Mouse (Mus musculus): ENCODE results near the gene Zfp174. TPM values are rescaled to one million over a fixed set of nuclear protein-coding genes. Genes with fewer than 3 reads are reported as not detected.
"Not testable (repeated sequence)": the region's sequence is repeated elsewhere in the genome, so short reads cannot be mapped to it uniquely, and the experiment has no call there.

The Zfp174 gene
- 1 to 10 TPM; 4.2 to 5.3 (median 4.7) TPM for total RNA-seq (2022)

DNA sequence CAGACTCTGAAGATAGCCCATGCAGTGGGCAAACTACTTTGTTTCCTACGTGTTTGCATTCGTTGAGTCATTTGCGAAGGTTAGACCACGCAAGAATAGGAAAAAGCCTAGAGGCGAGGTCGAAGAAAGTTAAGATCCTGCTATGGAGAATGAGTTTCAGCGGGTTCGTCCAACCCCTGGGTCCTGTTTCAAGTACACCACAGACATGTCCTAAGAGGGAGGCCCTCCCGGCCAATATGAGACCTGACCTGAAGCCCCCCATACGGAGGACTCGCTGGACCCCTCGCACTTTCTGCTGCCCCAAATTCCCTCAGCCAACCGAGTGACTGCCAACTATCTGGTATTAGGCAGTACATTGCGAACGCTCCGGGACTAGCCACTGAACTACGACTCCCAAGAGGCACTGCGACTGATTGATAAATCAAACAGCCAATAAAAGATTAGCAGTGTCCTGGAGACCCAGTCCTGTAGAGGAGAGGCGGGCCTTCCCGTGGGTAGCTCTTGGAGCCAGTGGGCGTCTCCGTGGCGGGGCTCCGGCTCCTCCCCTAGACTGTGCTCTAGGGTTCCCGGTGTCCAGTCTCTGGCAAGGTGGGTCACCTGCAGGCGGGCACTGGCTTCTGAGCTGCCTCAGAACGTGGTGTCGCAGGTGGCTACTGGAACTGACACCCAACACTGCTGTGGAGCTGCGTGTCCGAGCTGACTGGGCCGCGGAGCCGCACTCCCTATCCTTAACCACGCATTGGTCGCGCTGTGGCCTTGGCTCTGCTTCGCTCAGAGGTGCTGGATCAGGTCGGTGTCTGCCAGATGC, at the start of gene Zfp174:
TSS of gene Zfp174 (plus strand) at position 558 of the 808 bp plus-strand sequence.
- DNase-seq (ENCODE audit: low spot score in 2 of 2): peak; percentile 81 to 96

- no peak for DNase-seq (ENCODE audit: low spot score in 2 of 2)
Measured at GRCm38 (mm10) chr16:3808176-3808575, 38.9 kb upstream of the Zfp174 start.

GRCm38 (mm10) chr16:3814667-3815066, 32.4 kb upstream of the Zfp174 start:
- DNase-seq (ENCODE audit: low spot score in 2 of 2): not testable (repeated sequence)

DNA sequence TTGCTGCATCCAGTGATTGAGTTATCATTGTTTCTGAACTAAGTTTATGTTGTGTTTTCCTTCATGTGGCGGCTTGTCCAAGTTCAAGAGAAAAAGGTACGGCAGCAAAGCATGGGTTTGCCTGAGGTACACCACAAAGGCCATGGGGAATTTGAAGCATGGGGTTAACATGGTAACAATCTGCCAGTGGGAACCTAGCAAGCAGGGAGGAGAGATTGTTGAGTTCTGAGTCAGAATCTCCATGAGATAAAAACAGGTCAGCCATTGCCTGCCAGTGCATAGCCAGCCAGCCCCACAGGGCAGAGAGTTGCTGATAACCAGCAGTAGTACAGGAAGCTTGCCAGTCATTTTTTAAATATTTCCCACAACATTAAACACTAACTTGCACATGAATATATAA, 26.9 kb upstream of the Zfp174 start:
- no peak for DNase-seq (ENCODE audit: low spot score in 2 of 2)

- DNase-seq (ENCODE audit: low spot score in 2 of 2): no peak
Measured at GRCm38 (mm10) chr16:3828021-3828420, 19.0 kb upstream of the Zfp174 start.

- DNase-seq (ENCODE audit: low spot score in 2 of 2): no peak
Measured at GRCm38 (mm10) chr16:3829727-3830126, 17.3 kb upstream of the Zfp174 start.

GRCm38 (mm10) chr16:3830588-3831109, 16.4 kb upstream of the Zfp174 start, which contains the start of gene Olfr15:
Olfr15 (plus strand) TSS chr16:3830878.
- DNase-seq (ENCODE audit: low spot score in 2 of 2): no peak

DNA sequence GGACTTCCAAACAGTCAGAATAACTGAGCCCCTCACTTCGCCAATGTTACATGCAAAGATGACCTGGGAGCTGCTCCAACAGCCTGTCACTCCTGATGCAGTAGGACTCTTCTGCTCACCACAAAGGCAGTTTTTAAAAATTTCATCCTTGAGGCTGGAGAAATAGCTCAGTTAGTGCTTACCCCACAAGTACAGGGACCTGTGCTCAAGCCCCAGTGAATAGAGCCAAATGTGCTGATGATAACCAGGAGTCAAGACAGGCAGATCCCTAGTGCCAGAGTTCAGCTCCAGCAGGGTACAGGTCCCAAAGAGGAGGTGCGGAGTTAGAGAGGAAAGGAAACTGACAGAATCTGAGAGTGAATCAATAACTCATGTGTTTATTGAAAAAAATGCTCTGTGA, 11.6 kb upstream of the Zfp174 start:
- DNase-seq (ENCODE audit: low spot score in 2 of 2): no peak

- DNase-seq (ENCODE audit: low spot score in 2 of 2): no peak
Measured at GRCm38 (mm10) chr16:3839157-3839885, 7.7 kb upstream of the Zfp174 start.

DNA sequence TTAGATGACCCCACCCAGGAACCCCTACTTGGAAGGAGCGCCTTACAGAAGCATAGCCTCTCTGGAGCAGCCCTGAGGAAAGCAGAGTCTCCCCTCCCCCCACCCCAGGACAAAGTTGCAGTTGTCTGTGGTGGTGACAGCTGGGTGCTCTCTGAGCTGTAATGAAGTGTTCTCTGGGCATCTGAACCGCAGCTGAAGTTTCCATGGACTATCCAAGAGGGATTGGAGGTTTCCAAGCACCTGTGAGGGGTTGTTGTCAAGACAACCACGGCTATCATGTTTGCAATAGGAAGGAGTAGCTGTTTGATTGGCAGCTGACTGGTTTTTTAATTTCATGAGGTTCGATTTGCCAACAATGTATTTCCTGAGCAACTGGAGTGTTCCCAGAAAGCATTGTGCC, 4.1 kb upstream of the Zfp174 start:
- no peak for DNase-seq (ENCODE audit: low spot score in 2 of 2)

DNA sequence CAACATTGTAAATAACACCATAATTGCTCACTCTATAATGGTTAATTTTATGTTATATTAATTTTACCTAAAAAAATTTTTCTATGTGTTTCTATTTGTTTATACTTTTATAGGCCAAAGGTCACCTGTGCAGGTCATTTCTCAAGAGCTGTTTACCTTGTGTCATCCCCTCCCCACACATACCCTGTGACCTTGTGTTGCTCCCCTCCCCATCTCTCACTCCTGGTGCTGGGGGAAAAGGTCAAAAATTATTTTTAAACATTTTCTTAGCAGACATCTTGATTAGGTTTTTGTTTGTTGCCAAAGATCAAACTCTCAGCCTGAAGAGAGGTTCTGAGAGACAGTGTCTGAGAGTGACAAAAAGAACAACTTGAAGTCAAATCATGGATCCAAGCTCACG, 3.3 kb upstream of the Zfp174 start:
- no peak for DNase-seq (ENCODE audit: low spot score in 2 of 2)

DNA sequence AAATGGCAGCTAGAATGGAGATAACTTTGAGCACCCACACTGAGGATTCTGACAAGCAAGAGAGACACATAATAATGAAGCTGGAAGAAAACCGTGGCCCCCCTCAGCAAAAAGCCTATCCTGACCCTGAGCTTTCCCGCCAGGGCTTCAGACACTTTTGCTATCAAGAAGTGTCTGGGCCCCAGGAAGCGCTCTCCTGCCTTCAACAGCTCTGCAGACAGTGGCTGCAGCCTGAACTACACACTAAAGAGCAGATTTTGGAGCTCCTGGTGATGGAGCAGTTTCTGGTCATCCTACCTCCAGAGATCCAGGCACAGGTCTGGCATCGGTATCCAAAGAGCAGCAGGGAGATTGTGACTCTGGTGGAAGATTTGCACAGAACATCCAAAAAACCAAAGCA, 803 bp downstream of the Zfp174 start:
- DNase-seq (ENCODE audit: low spot score in 2 of 2): no peak

- DNase-seq (ENCODE audit: low spot score in 2 of 2): no peak
Measured at GRCm38 (mm10) chr16:3848416-3848815, 1.3 kb downstream of the Zfp174 start.

- DNase-seq (ENCODE audit: low spot score in 2 of 2): not testable (repeated sequence)
Measured at GRCm38 (mm10) chr16:3851301-3851700, 4.2 kb downstream of the Zfp174 start.

- no peak for DNase-seq (ENCODE audit: low spot score in 2 of 2)
Measured at GRCm38 (mm10) chr16:3852586-3852985, 5.5 kb downstream of the Zfp174 start.

DNA sequence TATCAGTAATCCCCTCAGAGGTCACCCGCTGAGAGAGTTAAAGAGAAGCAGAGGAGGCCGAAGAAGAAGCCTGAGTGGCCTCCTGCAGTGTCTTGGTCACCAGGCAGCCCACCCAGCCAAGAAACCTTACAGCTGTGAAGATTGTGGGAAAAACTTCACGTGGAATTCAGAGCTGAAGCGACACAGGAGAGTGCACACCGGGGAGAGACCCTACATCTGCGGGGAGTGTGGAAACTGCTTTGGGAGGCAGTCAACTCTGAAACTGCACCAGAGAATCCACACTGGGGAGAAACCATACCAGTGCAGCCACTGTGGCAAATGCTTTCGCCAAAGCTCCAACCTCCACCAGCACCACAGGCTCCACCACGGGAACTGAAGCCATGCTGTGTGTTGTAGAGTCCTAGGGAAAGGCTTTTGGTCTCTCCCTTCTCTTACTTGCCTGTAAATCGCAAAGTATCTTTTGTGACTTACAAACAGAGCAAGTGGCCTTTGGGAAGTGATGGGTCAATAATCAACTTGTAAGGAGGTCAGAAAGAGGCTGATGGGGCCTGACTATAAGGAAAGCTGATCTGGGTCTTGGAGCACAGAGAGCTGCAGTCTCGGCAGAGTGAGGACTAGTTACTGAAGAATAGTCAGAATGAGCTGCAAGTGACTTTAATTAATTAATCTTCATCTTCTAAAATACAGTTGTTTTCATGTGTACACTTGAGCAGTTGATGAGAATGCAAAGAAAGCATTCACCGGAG, 7.5 kb downstream of the Zfp174 start:
- no peak for DNase-seq (ENCODE audit: low spot score in 2 of 2)

GRCm38 (mm10) chr16:3855776-3856175, 8.7 kb downstream of the Zfp174 start:
- DNase-seq (ENCODE audit: low spot score in 2 of 2): no peak

DNA sequence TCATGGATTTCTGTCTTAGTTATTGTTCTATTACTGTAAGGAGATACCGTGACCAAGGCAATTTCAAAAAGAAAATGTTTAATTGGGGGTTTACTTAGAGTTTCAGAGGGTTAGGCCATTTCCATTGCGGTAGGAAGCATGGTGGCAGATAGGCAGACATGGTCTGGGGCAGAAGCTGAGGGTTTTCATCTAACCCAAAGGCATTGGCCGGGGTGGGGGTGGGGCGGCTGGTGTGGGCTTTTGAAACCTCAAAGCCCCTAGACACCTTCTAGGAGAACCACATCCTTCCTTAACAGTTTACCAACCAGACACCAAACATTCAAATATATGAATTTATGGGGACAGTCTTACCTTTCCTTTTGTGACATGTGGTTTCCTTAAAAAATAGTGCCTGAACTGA, 12.2 kb downstream of the Zfp174 start:
- no peak for DNase-seq (ENCODE audit: low spot score in 2 of 2)

GRCm38 (mm10) chr16:3871815-3872214, 24.7 kb downstream of the Zfp174 start:
- DNase-seq (ENCODE audit: low spot score in 2 of 2): no peak

DNA sequence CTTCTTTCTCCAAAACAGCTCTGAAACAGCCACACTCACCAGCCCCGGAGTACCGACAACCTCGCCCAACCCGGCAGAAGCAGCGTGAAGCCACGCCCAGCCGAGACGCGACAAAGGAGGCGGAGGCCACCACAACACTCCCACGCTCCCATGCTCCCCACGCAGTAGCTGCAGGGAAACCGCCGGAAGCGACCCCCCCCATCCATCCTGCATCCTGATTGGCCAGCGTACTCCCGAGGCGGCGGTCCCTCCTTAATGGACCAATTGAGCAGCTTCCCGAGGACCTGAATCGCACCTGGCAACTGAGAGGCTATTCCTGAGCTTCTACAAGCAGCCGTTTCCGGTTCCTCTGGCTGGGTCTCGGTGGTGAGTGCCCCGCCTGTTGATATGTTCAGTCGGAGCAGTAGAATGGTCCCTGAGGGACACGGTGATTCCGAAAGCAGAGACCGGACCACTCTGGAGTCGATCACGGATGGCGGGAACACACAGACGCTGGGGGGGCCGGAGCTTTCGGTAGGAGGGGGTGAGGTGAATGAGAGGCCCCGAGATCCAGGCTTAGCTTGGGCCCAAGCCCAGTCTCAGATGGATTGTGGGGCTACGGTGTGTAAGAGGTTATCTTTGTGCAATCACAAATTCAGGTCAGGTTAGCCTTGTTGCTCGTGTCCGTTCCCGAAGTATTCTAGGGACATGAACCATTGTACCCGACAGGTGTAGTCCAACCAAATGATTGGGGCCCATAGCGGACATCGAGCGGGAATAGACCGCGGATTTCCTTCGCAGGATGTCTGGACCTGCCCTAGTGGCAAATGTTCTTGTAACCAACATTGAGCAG, 25.4 kb downstream of the Zfp174 start, which contains the start of gene Naa60:
TSS of gene Naa60 (plus strand) at position 160 of the 832 bp plus-strand sequence.
- peak; percentile 64 to 92 for DNase-seq (ENCODE audit: low spot score in 2 of 2)

DNA sequence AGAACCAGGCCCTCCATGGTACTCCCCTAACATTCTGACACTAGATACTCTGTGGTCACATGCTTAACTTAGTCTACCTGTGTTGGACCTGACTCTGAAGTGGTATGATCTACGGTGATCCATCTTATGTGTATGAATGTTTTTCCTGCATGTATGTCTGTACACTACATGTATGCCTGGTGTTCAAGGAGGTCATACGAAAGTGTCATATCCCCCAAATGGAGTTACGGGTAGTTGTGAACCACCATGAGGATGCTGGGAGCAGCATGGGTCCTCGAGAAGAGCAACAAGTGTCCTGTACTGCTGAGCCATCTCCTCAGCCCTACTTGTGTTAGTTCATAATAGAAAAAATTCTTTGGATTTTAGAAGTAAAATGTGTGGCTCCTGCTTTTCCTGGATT, 29.3 kb downstream of the Zfp174 start:
- no peak for DNase-seq (ENCODE audit: low spot score in 2 of 2)

Data from left cerebral cortex, adult 8-10 months (tissue).